Mouse (Mus musculus) myocyte (in vitro differentiated cells): ENCODE measurements at regions not wholly inside any gene's neighbourhood (a gene's known extent, or its start where the extent isn't known, plus 50 kb on each side); places are given as distances from the start of the nearest gene placed in this dataset.

Experiments
- CEBPB ChIP-seq: IDR thresholded peaks from 2 replicates; pipeline ENCODE4 v1.6.1; 2011; ENCODE audit warnings: mild to moderate bottlenecking, moderate library complexity; ENCODE audit not compliant: poor library complexity, insufficient read depth, severe bottlenecking
- E2F4 ChIP-seq: IDR thresholded peaks from one replicate; pipeline ENCODE4 v1.6.1; 2011; ENCODE audit warnings: mild to moderate bottlenecking, control low read depth, moderate library complexity; ENCODE audit not compliant: insufficient read depth
- MYOD1 ChIP-seq, 3 experiments: IDR thresholded peaks; one replicate each; pipeline ENCODE4 v1.6.1; 2011; ENCODE audit warnings: control low read depth in 2 of 3, low read depth in 2 of 3, mild to moderate bottlenecking in 2 of 3, moderate library complexity in 1 of 3; ENCODE audit not compliant: insufficient read length in 2 of 3, control insufficient read depth in 1 of 3
- POLR2A ChIP-seq: IDR thresholded peaks from one replicate; pipeline ENCODE4 v1.6.1; 2011; ENCODE audit warnings: low read depth, mild to moderate bottlenecking, control low read depth, moderate library complexity; ENCODE audit not compliant: insufficient read length
- TCF12 ChIP-seq: IDR thresholded peaks from one replicate; pipeline ENCODE4 v1.6.1; 2011; ENCODE audit warnings: mild to moderate bottlenecking, control low read depth; ENCODE audit not compliant: poor library complexity, insufficient read depth, severe bottlenecking
- USF1 ChIP-seq: IDR thresholded peaks from one replicate; pipeline ENCODE4 v1.6.1; 2011; ENCODE audit warnings: low read depth, mild to moderate bottlenecking, control low read depth, moderate library complexity

DNA sequence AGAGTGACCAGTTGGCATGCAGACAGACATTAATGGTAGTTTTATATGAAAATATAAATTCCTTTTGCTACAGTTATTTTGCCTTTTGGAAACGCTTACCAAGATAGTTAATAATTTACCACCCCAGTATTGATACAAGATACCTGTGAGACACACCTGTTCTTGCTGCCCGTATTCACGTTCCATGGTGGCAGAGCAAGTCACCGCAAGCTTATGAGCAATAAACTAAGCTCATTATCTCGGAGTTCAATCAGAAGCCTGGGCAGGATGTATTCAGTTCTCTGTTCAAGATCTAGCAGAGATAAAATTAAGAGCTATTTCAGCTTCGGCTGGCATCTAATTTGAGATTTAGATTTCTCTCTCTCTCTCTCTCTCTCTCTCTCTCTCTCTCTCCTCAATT is 114.1 kb upstream of the Krr1 start:
- no peak for TF ChIP-seq POLR2A
- no peak for TF ChIP-seq USF1
- TF ChIP-seq TCF12 = no peak
- TF ChIP-seq E2F4 = no peak
- no peak for TF ChIP-seq MYOD1 (IDR thresholded peaks at IDR 0.05; ENCODE audit: control insufficient read depth in 1 of 3, insufficient read length in 2 of 3, low read depth in 2 of 3)
- no peak for TF ChIP-seq CEBPB
